Mouse (Mus musculus): ENCODE measurements around the gene Terb1.

GRCm38 (mm10) chr8:104436591-104436990 lies 73.1 kb downstream of the Terb1 start:
- TF ChIP-seq POLR2A (IDR thresholded peaks at IDR 0.05; ENCODE audit: control insufficient read depth, low read depth, low read length): no peak
- TF ChIP-seq CTCF (IDR thresholded peaks at IDR 0.05; ENCODE audit: control insufficient read depth, insufficient read depth, insufficient replicate concordance, low read depth, low read length): no peak
